Mouse (Mus musculus): ENCODE data around the gene Gm11938. TPM values are rescaled to one million over a fixed set of nuclear protein-coding genes. Genes with fewer than 3 reads are reported as not detected.

Gm11938 gene
- total RNA-seq, 1 experiment = not detected

DNA sequence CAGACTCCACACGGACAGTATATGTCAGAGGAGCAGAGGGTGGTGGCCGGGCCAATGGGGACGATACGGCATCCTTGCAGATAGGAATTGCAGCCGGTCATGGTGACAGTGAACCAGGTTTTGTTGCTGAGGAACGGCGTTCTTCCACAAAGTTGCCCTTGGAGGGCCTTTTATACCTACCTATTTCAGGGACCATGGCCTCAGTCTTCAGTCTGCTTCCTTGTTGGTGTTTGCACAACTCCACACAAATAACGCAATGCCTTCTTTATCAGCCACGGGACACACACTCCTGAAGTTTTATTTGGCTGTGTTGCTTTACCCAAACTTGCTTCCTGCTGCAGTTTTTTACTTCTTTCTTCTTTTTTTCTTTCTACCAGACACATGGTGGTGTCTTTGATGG, 43.7 kb downstream of the Gm11938 start, which contains the start of gene Gm11939:
Gene Gm11939 (minus strand): TSS at position 101 of the 400 bp plus-strand sequence.
- no peak within 1 kb of the TSS for H3K4me3 ChIP-seq (ENCODE audit: insufficient read depth in 1 of 2, low read depth in 1 of 2, low read length in 2 of 2, poor library complexity in 1 of 2, severe bottlenecking in 1 of 2)
- no peaks in the 10 kb centered on the region for H3K9me3 ChIP-seq (ENCODE audit: control insufficient read depth, insufficient read depth, low read depth, low read length)
- no peak within 1 kb of the TSS for H3K9ac ChIP-seq (ENCODE audit: insufficient read depth, low read depth, low read length, poor library complexity, severe bottlenecking)
- DNase-seq (ENCODE audit: low read depth, low spot score) = no peak
- in situ Hi-C loops (cut with MboI; ENCODE audit: low sequenced_read_pairs in 2 of 2, unreplicated experiment in 2 of 2) = no loop called here
- H3K27ac ChIP-seq (ENCODE audit: insufficient read depth, low read depth, low read length, poor library complexity, severe bottlenecking) = no peak within 1 kb of the TSS
- no peak for TF ChIP-seq MAFK (IDR thresholded peaks at IDR 0.05; ENCODE audit: insufficient read depth, low read depth, low read length)
- no peak for TF ChIP-seq HCFC1 (IDR thresholded peaks at IDR 0.05; ENCODE audit: borderline replicate concordance, insufficient read depth, low read length)
- TF ChIP-seq ZNF384 (IDR thresholded peaks at IDR 0.05; ENCODE audit: low read depth, low read length) = no peak
- no peak for TF ChIP-seq CHD2 (IDR thresholded peaks at IDR 0.05; ENCODE audit: low read depth, low read length)
- no peak for TF ChIP-seq ZC3H11A (IDR thresholded peaks at IDR 0.05; ENCODE audit: borderline replicate concordance, low read depth, low read length)
- no peaks in the 10 kb centered on the region for H3K36me3 ChIP-seq (ENCODE audit: control insufficient read depth, insufficient read depth, low read length, poor library complexity, severe bottlenecking)
- no peaks in the 10 kb centered on the region for H3K4me1 ChIP-seq (ENCODE audit: control insufficient read depth in 2 of 2, insufficient read depth in 2 of 2, low read length in 2 of 2, poor library complexity in 1 of 2)

DNA sequence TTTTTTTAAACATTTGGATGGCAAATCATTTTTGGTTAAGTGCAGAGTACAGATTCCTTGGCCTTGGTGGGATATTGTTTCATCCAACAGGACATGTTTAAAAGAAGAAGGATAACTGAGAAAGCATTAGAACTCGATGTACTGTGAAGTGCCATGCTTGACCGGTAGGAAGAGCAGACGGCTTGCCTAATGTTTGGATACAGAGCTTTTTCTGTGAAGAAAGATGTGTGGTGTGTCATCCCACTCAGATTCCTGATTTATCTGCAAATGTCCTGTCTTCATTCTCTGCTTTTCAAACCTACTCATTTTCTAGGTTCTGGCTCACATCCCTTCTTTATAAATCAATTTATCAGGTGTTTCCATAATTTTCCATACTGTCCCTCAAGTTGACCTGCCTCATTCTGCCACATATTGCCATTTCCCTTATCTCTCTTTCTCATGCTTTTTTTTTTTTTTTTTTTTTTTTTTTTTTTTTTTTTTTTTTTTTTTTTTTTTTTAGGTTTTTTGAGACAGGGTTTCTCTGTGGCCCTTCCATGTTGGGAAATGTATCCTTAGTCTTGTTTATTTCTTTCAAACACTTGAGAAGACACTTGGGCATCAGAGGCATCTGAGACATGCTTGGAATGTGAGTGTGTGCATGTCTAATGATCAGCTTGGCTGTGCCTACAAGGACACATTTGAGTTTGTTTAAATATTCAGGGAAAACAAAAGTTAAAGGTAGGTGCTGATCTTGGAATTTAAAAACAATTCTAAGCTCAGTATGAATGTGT, 44.9 kb downstream of the Gm11938 start:
- Histone ChIP-seq H3K9me3 (ENCODE audit: control insufficient read depth, insufficient read depth, low read depth, low read length) (no peaks in the 10 kb centered on the region), H3K4me3 (ENCODE audit: insufficient read depth in 1 of 2, low read depth in 1 of 2, low read length in 2 of 2, poor library complexity in 1 of 2, severe bottlenecking in 1 of 2) (no peak overlapping the region), H3K36me3 (ENCODE audit: control insufficient read depth, insufficient read depth, low read length, poor library complexity, severe bottlenecking) (no peaks in the 10 kb centered on the region), H3K27ac (ENCODE audit: insufficient read depth, low read depth, low read length, poor library complexity, severe bottlenecking) (no peak overlapping the region), H3K4me1 (ENCODE audit: control insufficient read depth in 2 of 2, insufficient read depth in 2 of 2, low read length in 2 of 2, poor library complexity in 1 of 2) (no peaks in the 10 kb centered on the region), H3K9ac (ENCODE audit: insufficient read depth, low read depth, low read length, poor library complexity, severe bottlenecking) (no peak overlapping the region)
- DNase-seq (ENCODE audit: low read depth, low spot score) = no peak
- TF ChIP-seq CHD2 (IDR thresholded peaks at IDR 0.05; ENCODE audit: low read depth, low read length) (no peak), HCFC1 (IDR thresholded peaks at IDR 0.05; ENCODE audit: borderline replicate concordance, insufficient read depth, low read length) (no peak), ZC3H11A (IDR thresholded peaks at IDR 0.05; ENCODE audit: borderline replicate concordance, low read depth, low read length) (no peak), MAFK (IDR thresholded peaks at IDR 0.05; ENCODE audit: insufficient read depth, low read depth, low read length) (no peak), ZNF384 (IDR thresholded peaks at IDR 0.05; ENCODE audit: low read depth, low read length) (no peak)
- in situ Hi-C loops (cut with MboI; ENCODE audit: low sequenced_read_pairs in 2 of 2, unreplicated experiment in 2 of 2) = no loop called here

GRCm38 (mm10) chr11:99556753-99557152, 46.4 kb downstream of the Gm11938 start, which contains the start of gene Krtap3-2:
Gene Krtap3-2, minus strand, starts transcription at chr11:99556853.
- no peak within 1 kb of the TSS for H3K27ac ChIP-seq (ENCODE audit: insufficient read depth, low read depth, low read length, poor library complexity, severe bottlenecking)
- DNase-seq (ENCODE audit: low read depth, low spot score) = no peak
- in situ Hi-C loops (cut with MboI; ENCODE audit: low sequenced_read_pairs in 2 of 2, unreplicated experiment in 2 of 2) = no loop called here
- no peaks in the 10 kb centered on the region for H3K36me3 ChIP-seq (ENCODE audit: control insufficient read depth, insufficient read depth, low read length, poor library complexity, severe bottlenecking)
- H3K4me3 ChIP-seq (ENCODE audit: insufficient read depth in 1 of 2, low read depth in 1 of 2, low read length in 2 of 2, poor library complexity in 1 of 2, severe bottlenecking in 1 of 2) = no peak within 1 kb of the TSS
- H3K9ac ChIP-seq (ENCODE audit: insufficient read depth, low read depth, low read length, poor library complexity, severe bottlenecking) = no peak within 1 kb of the TSS
- H3K9me3 ChIP-seq (ENCODE audit: control insufficient read depth, insufficient read depth, low read depth, low read length) = no peaks in the 10 kb centered on the region
- TF ChIP-seq ZNF384 (IDR thresholded peaks at IDR 0.05; ENCODE audit: low read depth, low read length) (no peak), HCFC1 (IDR thresholded peaks at IDR 0.05; ENCODE audit: borderline replicate concordance, insufficient read depth, low read length) (no peak)
- H3K4me1 ChIP-seq (ENCODE audit: control insufficient read depth in 2 of 2, insufficient read depth in 2 of 2, low read length in 2 of 2, poor library complexity in 1 of 2) = no peaks in the 10 kb centered on the region

DNA sequence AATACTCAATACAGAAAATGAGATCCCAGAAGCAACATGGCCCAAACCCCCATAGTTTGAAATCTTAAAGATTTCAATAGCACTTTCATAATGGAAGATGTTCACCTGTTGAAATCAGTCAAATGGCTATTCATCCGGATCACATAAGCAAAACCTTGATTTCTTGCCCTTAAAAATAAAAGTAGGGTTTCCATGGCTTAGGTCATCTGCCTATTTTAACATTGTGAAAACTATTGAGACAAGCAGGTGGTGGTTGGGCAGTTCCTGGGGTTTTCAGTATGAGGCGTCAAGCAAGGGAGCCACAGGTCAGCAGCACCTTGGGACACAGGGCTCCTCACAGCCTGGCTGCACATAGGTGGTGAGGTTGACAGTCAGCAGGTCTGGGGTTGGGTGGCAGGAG, 46.9 kb downstream of the Gm11938 start:
- no peak overlapping the region for H3K27ac ChIP-seq (ENCODE audit: insufficient read depth, low read depth, low read length, poor library complexity, severe bottlenecking)
- no peaks in the 10 kb centered on the region for H3K36me3 ChIP-seq (ENCODE audit: control insufficient read depth, insufficient read depth, low read length, poor library complexity, severe bottlenecking)
- DNase-seq (ENCODE audit: low read depth, low spot score) = no peak
- H3K9ac ChIP-seq (ENCODE audit: insufficient read depth, low read depth, low read length, poor library complexity, severe bottlenecking) = no peak overlapping the region
- TF ChIP-seq HCFC1 (IDR thresholded peaks at IDR 0.05; ENCODE audit: borderline replicate concordance, insufficient read depth, low read length) (no peak), ZNF384 (IDR thresholded peaks at IDR 0.05; ENCODE audit: low read depth, low read length) (no peak), CHD2 (IDR thresholded peaks at IDR 0.05; ENCODE audit: low read depth, low read length) (no peak), MAFK (IDR thresholded peaks at IDR 0.05; ENCODE audit: insufficient read depth, low read depth, low read length) (no peak), ZC3H11A (IDR thresholded peaks at IDR 0.05; ENCODE audit: borderline replicate concordance, low read depth, low read length) (no peak)
- no peaks in the 10 kb centered on the region for H3K4me1 ChIP-seq (ENCODE audit: control insufficient read depth in 2 of 2, insufficient read depth in 2 of 2, low read length in 2 of 2, poor library complexity in 1 of 2)
- no peak overlapping the region for H3K4me3 ChIP-seq (ENCODE audit: insufficient read depth in 1 of 2, low read depth in 1 of 2, low read length in 2 of 2, poor library complexity in 1 of 2, severe bottlenecking in 1 of 2)
- no peaks in the 10 kb centered on the region for H3K9me3 ChIP-seq (ENCODE audit: control insufficient read depth, insufficient read depth, low read depth, low read length)
- in situ Hi-C loops (cut with MboI; ENCODE audit: low sequenced_read_pairs in 2 of 2, unreplicated experiment in 2 of 2) = no loop called here

Other genes starting within 250 kb of the Gm11938 start
- gene Krt28, start 228.4 kb downstream of the Gm11938 start, total RNA-seq (2012; rRNA removed) = 0.18 and 0.32 TPM in 2 replicates
- 0.53 and 2.8 TPM in 2 replicates for gene Krt10, start 213.9 kb downstream of the Gm11938 start, total RNA-seq (2012; rRNA removed)
- 0.37 and 0.49 TPM in 2 replicates for gene Krt12, start 181.0 kb downstream of the Gm11938 start, total RNA-seq (2012; rRNA removed)
- 1.8 and 2.4 TPM in 2 replicates for gene Krt20, start 165.2 kb downstream of the Gm11938 start, total RNA-seq (2012; rRNA removed)
- gene Krt23, start 110.2 kb downstream of the Gm11938 start, total RNA-seq (2012; rRNA removed) = 0.16 and 0.18 TPM in 2 replicates
- gene Krt39, start 82.0 kb downstream of the Gm11938 start, total RNA-seq (2012; rRNA removed) = not detected in 2 replicates
- not detected in 2 replicates for gene Krt40, start 60.1 kb downstream of the Gm11938 start, total RNA-seq (2012; rRNA removed)
- not detected in 2 replicates for gene Krtap3-3, start 52.4 kb downstream of the Gm11938 start, total RNA-seq (2012; rRNA removed)
- gene Krtap3-2, start 46.5 kb downstream of the Gm11938 start, total RNA-seq (2012; rRNA removed) = not detected in 2 replicates
- gene Gm11939, start 43.8 kb downstream of the Gm11938 start, total RNA-seq (2012; rRNA removed) = not detected in 2 replicates
- not detected in 2 replicates for gene Krtap3-1, start 36.7 kb downstream of the Gm11938 start, total RNA-seq (2012; rRNA removed)
- gene Krtap1-5, start 22.3 kb downstream of the Gm11938 start, total RNA-seq (2012; rRNA removed) = not detected in 2 replicates
- gene Krtap1-4, start 19.7 kb downstream of the Gm11938 start, total RNA-seq (2012; rRNA removed) = not detected in 2 replicates
- not detected in 2 replicates for gene Krtap1-3, start 12.0 kb downstream of the Gm11938 start, total RNA-seq (2012; rRNA removed)
- not detected in 2 replicates for gene Krtap9-3, start 5.2 kb downstream of the Gm11938 start, total RNA-seq (2012; rRNA removed)
- not detected in 2 replicates for gene Gm11937, start 6.9 kb upstream of the Gm11938 start, total RNA-seq (2012; rRNA removed)
- not detected in 2 replicates for gene Krtap2-4, start 11.5 kb upstream of the Gm11938 start, total RNA-seq (2012; rRNA removed)
- not detected in 2 replicates for gene Gm11562, start 17.1 kb upstream of the Gm11938 start, total RNA-seq (2012; rRNA removed)
- gene Krtap4-1, start 24.9 kb upstream of the Gm11938 start, total RNA-seq (2012; rRNA removed) = not detected in 2 replicates
- not detected in 2 replicates for gene Krtap4-2, start 31.8 kb upstream of the Gm11938 start, total RNA-seq (2012; rRNA removed)
- not detected in 2 replicates for gene Krtap4-7, start 40.8 kb upstream of the Gm11938 start, total RNA-seq (2012; rRNA removed)
- not detected in 2 replicates for gene Gm11555, start 46.9 kb upstream of the Gm11938 start, total RNA-seq (2012; rRNA removed)
- gene Gm11563, start 55.7 kb upstream of the Gm11938 start, total RNA-seq (2012; rRNA removed) = not detected in 2 replicates
- not detected in 2 replicates for gene Krtap4-6, start 62.7 kb upstream of the Gm11938 start, total RNA-seq (2012; rRNA removed)
- not detected in 2 replicates for gene Gm14190, start 87.4 kb upstream of the Gm11938 start, total RNA-seq (2012; rRNA removed)
- gene Gm14180, start 131.0 kb upstream of the Gm11938 start, total RNA-seq (2012; rRNA removed) = not detected in 2 replicates
- not detected in 2 replicates for gene Gm11595, start 169.6 kb upstream of the Gm11938 start, total RNA-seq (2012; rRNA removed)
- not detected in 2 replicates for gene Krtap4-8, start 177.4 kb upstream of the Gm11938 start, total RNA-seq (2012; rRNA removed)
- not detected in 2 replicates for gene Krtap4-9, start 181.9 kb upstream of the Gm11938 start, total RNA-seq (2012; rRNA removed)
- gene Gm11596, start 190.2 kb upstream of the Gm11938 start, total RNA-seq (2012; rRNA removed) = not detected in 2 replicates
- not detected in 2 replicates for gene Gm11569, start 195.6 kb upstream of the Gm11938 start, total RNA-seq (2012; rRNA removed)
- not detected in 2 replicates for gene Gm11554, start 201.1 kb upstream of the Gm11938 start, total RNA-seq (2012; rRNA removed)
- 1.3 and 1.5 TPM in 2 replicates for gene Krtap4-13, start 206.6 kb upstream of the Gm11938 start, total RNA-seq (2012; rRNA removed)
- gene Gm11564, start 212.4 kb upstream of the Gm11938 start, total RNA-seq (2012; rRNA removed) = 0.89 and 1.4 TPM in 2 replicates
- not detected in 2 replicates for gene 2300003K06Rik, start 234.8 kb upstream of the Gm11938 start, total RNA-seq (2012; rRNA removed)
- not detected in 2 replicates for gene Krtap4-16, start 248.3 kb upstream of the Gm11938 start, total RNA-seq (2012; rRNA removed)